Mouse (Mus musculus): Measurements from ENCODE around the gene Arfgap1. TPM values are rescaled to one million over a fixed set of nuclear protein-coding genes. Genes with fewer than 3 reads are reported as not detected.
A peak's percentile ranks its signal among the peaks of the same experiment; 100 is the strongest.

Arfgap1 gene
- polyA plus RNA-seq (2017; shearing (Covaris generic)): 10 to 100 TPM; 42.6 to 73.0 TPM

GRCm38 (mm10) chr2:180967010-180967763 lies at the start of gene Arfgap1:
Gene Arfgap1 (plus strand): TSS chr2:180967225.
- peak; percentile 94 for ATAC-seq

DNA sequence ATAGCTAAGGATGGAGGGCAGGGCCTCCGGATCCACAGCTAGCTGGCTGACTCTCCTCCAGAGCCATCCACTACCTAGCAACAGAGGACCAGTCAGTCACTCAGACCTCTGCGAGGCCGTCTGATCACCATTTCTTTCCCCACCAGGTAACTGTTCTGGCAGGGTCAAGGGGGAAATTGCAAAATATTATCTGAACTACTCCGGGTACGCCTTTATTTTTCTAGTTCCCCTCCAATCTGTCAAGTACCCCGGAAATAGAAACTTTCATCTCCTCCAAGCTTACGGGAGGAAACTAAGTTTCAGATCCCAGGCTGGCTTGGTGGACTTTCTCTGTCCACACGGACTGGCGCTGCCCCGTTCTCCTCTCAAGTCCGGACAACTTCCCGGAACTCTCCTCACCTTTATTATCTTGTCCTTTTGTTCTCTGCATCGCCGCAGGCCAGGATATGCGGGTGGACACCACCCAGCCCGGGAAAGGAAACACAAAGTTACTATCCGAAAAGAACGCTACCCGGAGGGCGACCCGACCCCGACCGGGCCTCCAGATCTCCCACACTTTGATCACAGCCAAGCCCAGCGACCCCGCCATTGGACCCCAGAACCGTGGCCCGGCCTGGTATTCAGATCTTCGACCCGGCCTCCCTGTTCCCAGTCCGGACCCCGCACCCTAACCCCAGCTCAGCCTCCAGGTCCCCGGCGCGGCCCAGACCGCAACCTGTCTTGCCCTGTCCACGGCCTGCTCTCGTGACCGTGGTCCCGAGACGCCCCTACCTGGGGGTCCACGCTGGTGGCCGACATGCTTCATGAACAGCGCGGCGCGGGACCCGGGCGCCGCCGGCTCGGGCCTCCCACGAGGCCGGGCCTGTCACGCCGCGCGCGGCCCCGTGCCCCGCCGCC lies 46.9 kb upstream of the Arfgap1 start:
- ATAC-seq: peak; percentile 19

GRCm38 (mm10) chr2:180920810-180921400 lies 46.1 kb upstream of the Arfgap1 start, which contains the start of gene Ythdf1:
Gene Ythdf1 (minus strand): TSS chr2:180920949.
- peak; percentile 90 for ATAC-seq

GRCm38 (mm10) chr2:180922739-180923138 lies 44.3 kb upstream of the Arfgap1 start:
- ATAC-seq: no peak

DNA sequence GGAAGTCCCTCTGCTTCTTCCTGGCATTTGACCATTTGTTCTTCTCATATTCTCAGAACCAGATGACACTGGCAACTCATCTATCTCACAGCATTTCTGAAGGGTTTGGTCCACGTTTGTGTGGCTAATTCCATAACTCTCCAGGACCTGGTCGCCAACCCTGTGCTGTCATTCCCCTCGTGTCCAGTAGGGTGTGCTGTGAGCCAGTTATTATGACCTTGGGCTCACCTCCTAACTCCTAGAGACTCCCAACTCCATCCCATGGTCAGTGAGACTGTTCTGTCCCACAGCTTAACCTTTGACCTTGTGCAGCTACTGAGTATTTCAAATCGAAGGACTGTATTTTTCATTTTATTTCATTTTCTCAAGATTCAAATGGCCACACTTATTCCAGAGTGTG lies 41.8 kb upstream of the Arfgap1 start:
- ATAC-seq: no peak

- no peak for ATAC-seq
Measured at GRCm38 (mm10) chr2:180928723-180929122, 38.3 kb upstream of the Arfgap1 start, which contains the start of gene Birc7. Gene Birc7 (plus strand): TSS chr2:180929023.

GRCm38 (mm10) chr2:180932418-180932817 lies 34.6 kb upstream of the Arfgap1 start:
- ATAC-seq: no peak

DNA sequence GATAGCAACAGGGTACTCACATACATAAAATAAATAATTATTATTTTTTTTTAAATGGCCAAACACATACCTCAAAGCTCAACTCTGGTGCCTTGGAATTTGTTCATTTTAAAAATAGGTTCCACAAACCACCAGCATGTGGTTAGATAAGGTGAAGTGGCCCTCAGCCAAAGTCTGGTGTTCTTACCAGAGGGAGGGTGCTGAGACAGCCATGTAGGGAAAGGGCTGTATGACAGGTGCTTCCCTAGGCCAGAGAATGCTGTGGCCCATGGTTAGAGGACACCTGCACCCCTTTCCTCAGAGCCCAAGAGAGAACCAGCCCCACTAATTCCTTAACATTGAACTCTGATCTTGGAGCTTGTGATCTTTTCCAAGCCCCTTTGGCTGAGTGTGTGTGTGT lies 26.8 kb upstream of the Arfgap1 start:
- ATAC-seq: no peak

DNA sequence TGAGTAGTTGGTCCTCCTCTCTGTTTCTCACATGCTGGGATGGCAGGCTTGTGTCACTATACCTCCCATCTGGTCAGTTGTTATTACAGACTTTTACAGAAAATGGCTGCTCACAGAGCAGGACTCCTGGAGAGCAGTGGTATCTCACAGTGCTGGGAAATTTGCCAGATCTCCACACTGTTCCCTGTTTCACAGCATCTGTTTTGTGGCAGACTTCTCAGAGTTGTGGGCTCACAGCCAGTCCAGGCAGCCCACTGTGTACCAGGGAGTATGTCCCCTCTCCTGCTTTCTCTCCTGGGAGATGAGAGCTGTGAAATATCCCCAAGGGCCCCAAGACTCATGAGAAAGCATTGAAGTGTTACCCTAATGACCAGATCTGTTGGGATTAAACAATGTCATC lies 25.2 kb upstream of the Arfgap1 start:
- no peak for ATAC-seq

DNA sequence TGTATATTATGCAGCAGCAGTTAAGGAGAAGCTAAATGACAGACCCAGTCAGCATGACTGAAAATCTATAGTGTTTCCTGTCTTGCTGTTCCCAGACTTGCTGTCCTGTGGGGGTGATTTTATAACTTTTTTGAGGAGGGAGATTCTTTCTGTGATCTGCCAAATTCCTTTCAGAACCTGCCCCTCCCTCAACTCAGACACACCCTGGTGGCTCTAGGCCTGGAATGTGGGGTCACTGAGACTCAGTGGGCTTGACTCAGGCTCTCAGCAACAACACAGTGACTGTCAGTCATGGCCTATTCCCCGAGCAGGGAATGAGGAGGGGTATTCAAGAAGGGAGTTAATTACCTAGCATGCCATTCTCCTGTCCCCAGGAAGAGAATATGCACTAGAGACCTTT lies 17.1 kb upstream of the Arfgap1 start:
- no peak for ATAC-seq

GRCm38 (mm10) chr2:180952731-180953171 lies 14.3 kb upstream of the Arfgap1 start:
- no peak for ATAC-seq

GRCm38 (mm10) chr2:180953638-180954037 lies 13.4 kb upstream of the Arfgap1 start:
- ATAC-seq: no peak

GRCm38 (mm10) chr2:180954061-180955047 lies 12.7 kb upstream of the Arfgap1 start, which contains the start of gene Nkain4:
Gene Nkain4 (minus strand): TSS chr2:180954699.
- no peak for ATAC-seq

DNA sequence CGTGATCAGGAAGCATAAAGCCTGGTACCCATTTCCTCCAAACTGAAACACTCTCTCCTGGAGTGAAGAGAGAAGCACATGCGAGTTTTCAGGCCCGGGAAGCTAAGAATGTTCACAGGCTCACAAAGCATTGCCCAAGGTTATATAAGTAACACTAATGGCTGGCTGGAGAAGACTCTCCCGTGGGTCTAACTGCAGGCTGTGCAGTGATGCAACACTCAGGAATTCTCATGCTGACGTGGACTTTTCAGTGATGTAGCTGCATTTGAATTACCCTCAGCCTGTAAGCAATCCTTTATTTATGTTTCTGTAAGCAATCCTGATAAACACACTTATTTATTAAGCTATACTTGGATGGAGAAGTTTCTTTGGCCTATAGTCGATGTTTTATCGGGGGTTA lies 7.4 kb upstream of the Arfgap1 start:
- no peak for ATAC-seq

- ATAC-seq: no peak
Measured at GRCm38 (mm10) chr2:180960187-180960586, 6.8 kb upstream of the Arfgap1 start.

GRCm38 (mm10) chr2:180962616-180963308 lies 4.3 kb upstream of the Arfgap1 start:
- ATAC-seq: no peak

DNA sequence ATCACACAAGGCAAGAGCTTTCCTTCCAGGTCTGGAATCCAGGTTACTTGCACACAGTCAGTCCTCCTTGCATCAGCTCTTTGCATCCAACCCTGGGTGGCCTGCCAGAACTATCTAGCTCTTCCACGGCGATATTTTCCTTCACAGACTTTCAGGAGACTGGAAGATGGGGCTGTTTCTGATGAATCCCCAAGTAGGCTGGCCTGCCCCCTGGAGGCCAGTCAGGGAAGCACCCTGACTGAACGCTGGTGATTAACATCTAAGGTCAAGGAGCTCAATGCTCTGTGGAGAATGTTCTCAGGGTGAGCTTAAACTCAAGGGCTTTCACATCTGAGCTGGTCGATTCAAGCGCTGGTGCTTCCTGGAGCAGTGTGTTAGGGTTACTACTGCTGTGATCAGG lies 3.1 kb upstream of the Arfgap1 start:
- peak; percentile 51 for ATAC-seq

- peak; percentile 50 for ATAC-seq
Measured at GRCm38 (mm10) chr2:180966092-180966882, 738 bp upstream of the Arfgap1 start.

DNA sequence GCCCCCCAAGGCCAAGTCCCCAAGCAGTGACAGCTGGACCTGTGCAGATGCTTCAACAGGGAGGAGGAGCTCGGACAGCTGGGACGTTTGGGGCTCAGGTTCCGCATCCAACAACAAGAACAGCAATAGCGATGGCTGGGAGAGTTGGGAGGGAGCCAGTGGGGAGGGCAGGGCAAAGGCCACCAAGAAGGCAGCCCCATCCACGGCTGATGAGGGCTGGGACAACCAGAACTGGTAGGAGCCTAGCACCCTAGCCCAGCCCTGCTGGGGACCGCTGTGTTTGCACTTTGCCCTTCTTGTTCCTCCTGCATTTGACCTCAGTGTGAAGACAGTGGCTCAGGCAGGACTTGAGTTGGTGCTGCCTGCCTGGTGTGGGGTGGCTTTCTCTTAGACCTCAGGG lies 14.1 kb downstream of the Arfgap1 start:
- ATAC-seq: no peak

- no peak for ATAC-seq
Measured at GRCm38 (mm10) chr2:180985635-180986034, 18.6 kb downstream of the Arfgap1 start.

Measured in CD4-positive, CD25-positive, alpha-beta regulatory T cell, adult 4 months (primary cell).